Mouse (Mus musculus): Measurements from ENCODE around the gene Hs3st4.

Hs3st4 gene

DNA sequence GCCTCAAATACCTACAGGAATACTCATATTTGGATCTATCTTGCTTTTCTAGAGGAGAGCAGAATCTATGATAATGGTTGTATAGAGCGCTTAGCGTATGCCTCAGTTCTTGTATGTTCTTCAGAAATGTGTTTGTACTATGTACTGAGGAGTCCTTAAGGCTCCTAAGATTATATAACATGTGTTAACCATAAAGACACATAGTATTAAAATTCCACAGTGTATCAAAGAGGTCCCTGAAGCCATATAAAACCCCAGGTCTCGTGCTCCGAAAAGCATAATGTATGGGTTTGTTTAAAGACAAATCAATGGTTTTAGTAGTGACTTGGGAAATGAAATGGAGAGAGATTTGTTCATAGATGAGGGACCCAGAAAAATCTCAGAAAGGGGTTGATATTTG, 371.4 kb downstream of the Hs3st4 start:
- no peak for DNase-seq

DNA sequence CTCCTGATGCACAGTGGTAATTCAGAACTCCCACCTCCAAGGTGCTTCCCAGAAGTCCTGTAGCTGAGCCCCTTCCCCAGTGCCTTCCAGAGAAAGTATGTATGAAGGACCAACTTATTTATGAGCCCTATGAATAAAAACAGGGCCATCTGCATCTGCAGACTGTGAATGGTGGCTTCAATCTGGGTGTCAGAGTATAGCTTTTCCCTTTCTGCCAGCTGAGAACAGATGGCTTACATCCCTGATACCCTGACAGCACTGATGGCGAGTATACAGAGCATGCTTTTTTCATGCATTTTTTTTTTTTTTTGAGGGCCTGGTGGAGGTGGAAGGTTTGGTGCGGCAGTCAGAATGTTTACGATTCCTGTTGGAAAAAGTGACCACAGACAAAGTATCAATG, 375.4 kb downstream of the Hs3st4 start:
- no peak for DNase-seq

DNA sequence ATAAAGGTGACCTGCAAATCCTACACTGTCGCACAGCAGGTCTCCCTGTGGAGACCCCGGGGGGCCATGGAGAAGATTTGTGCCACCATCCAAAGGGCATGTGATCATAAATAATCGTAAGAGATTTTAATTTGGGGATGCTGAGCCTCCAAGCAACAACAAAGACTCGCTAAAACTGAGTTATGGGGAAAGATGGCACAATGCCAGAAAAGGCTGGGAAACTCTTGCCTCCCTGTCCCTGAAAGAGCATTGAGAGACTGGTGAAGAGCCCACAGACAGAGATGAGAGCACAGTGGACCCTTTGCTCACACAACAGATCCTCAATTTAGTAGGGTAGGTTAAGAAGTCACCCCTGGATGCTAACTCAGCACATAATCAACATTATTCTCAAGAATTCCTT, 377.2 kb downstream of the Hs3st4 start:
- no peak for DNase-seq

DNA sequence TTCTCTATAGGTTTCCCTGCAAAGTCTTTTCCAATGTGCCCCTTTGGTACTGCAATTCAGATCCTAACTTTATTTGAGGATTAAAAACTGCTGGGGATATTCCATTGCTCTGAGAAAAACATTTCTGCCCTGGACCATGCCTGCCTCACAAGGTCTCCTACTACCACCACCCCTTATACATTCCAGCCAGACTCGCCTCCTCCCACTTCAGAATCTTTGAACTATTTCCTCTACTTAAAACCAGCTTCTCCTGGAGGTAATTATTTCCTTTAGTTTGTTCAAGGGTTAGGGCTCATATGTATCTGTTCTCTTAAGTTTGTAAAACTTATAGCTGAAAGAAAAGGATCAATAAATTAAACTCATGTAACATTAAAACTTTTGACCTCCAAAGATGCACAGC, 389.6 kb downstream of the Hs3st4 start:
- DNase-seq: no peak

DNA sequence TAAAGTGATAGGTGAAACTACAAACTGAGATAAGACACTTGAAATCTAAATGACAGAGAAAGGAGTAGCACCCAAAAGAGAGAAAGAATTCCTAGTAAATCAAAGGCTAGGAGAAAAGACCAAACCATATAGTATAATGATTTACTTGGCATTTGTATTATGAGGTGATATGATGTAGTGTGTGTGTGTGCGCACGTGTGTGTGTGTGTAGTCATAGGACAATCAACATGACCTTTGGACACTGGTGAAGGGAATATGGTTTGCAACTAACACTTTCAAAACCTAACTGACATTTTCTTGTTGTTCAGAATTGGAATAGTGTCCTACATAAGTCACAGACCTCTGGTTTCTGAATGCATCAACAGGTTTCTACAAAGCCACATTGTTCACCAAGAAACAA, 390.0 kb downstream of the Hs3st4 start:
- no peak for DNase-seq

DNA sequence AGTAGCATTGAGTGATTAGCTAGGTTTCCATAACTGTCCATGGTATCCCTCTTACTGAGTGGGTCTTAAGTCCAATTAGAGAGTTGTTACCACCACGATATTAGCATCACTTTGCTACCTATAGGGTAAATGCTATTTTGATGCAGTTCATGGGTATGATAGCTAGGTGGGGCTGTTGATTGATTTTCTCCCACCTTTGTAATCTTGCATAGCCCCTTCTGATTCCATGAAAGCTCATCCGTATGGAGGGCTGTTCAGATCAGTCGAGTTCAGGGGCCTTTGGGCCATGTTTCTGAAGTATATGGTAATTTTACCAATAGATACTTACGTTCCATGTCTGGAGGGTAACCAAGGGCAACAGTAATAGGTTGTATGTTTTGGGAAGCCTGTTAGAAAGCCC, 400.8 kb downstream of the Hs3st4 start:
- DNase-seq: peak in 1 of 2 experiments; percentile 5

DNA sequence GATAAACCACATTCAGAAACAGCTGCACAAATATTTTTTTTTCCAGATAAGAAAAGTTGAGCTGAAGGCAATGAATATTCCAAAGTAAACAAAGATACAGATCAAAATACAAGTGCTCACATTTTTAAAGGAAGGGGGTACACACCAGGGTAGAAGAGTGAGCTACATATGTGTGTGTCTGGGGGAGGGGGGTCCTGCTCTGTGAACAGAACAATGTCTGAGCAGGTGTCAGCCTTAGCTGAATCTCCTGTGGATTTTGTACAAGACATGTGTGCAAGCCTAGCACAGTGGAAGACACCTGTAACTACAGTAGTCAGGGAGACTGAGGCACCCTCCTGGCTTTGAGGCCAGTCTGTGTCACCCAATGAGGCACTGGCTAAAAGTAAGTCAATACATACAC, 416.5 kb downstream of the Hs3st4 start:
- no peak for DNase-seq

DNA sequence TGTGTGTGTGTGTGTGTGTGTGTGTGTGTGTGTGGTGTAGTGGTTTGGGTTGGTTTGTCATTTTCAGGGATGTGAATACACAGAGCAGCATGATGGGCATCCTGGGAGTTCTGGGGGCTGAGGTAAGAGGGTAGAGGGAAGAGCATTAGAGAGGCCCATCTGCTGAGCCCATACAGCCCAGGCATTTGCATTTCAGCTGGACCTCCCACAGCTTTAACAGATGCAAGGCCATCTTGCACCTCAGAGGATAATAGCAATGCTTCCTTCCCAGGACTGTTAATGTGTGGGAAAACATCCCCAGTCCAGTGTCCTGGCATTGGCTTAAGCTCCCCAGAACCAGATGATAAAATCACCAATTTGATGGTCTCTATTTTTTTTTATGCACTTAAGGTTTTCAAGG, 444.3 kb downstream of the Hs3st4 start:
- DNase-seq: no peak

Measured in kidney, postnatal 25 days (tissue).